Mouse (Mus musculus): ENCODE measurements around the gene Gsn.

Gsn gene

DNA sequence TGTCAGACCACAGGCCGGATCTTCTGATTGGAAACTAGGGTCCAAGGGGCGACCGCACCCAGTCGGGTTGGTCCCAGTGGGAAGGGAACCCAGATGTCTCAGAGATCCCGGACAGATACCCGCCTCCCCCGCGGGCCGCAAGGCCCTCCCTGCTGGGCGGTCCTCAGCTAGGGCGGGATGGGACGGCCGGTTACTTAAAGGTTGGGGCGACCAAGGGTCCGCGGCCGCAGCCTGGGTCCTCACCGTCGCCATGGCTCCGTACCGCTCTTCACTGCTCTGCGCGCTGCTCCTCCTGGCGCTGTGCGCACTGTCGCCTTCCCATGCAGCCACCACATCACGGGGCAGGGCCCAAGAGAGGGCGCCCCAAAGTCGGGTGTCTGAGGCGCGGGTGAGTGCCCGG lies 26.0 kb downstream of the Gsn start:
- no peak for DNase-seq

DNA sequence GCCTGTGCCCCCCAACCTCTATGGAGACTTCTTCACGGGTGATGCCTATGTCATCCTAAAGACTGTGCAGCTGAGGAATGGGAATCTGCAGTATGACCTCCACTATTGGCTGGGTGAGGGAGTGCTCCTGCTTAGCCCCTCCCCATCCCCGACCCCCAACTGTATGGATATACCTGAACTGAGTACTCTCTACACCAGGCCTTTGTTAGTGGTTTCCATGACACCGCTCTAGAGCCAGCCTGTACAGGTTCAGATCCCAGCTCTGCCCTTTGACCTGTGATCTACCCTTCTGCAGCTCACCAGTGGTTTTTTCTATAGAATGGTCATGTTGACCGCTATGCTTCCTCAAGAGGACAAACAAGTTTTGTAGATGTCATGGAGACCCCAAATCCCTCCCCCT lies 27.8 kb downstream of the Gsn start:
- no peak for DNase-seq

DNA sequence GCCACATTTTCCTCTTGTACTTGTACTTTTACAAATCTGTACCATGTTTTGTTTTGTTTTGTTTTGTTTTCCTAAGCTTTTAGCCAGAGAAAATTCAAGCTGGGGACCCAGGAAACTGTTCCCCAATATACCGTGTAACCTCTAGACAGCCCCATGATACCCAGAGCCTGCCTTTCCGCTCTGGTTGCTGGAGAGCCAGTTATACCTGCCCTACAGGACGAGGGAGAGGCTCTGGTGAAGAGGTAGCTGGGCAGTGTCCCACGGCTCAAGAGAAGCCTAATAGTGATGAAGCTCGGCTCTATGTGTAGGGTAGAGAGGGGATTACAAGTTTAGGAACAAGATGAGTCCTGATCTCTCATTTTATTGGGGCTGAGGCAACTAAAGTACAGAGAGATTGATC lies 29.0 kb downstream of the Gsn start:
- no peak for DNase-seq

DNA sequence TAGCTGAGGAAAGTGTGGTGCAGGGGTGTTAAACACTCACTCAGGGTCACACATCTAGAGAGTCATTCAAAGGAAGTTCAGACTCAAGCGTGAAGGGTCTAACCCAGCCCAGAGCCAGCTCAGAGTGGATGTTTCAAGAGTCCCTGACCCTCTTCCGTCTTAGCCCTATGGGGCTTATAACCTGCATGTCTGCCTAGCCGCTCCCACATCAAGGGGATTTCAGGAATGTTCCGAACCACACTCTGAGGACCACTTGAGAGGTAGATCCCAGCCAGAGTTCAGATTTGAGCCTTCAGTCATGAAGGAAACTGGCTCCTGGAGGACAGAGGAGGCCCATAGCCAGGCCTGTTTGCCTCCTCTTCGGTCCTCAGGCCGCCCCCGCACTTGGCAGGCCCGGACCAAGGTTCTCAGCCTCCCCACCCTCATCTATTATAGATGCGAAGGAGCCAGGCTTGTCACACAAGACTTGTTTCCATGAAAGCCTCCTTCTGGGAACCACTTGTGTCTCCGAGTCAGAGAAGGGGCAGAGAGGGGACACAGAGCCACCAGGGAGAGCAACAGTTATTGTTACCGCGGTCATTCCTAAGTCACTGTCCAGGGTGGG lies 30.9 kb downstream of the Gsn start:
- DNase-seq: no peak

DNA sequence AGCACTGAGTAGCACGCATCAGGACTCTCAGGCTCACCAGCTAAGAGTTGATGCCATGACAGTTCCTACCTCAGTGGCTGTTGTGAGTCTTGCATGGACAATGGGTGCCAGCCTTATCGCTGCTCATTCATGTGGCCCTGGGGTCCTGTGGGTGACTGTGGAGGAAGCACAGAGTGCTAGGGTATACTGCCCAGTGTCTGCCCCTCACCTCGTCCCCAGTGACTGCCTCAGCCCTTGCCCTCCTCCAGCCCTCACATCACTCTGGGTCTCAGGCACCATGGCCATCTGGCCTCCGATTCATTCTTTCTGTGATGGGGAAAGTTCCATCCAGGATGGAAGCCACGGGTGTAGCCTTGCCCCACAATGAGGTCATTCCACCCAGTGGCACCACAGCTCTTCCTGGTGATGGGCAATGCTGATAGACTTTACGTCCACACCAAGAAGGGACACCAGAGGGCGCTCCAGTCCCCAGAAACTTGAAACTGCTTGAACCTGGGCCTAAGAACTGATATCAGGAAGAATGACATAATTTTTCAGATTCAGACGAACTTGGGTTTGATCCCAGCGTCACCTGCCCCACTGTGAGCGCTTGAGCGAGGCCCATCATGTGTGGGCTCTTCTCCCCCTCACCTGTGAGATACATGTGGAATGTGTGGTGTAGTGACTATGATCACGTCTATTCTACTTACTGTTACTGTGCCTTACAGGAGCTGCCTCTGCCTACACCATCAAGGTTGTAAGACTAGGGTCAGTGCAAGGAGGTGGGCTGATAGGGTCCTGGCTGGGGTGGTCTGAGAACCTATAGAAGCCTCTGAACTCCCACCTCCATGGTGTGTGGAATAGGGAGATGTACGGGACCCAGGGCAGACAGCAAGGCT lies 32.8 kb downstream of the Gsn start:
- DNase-seq: peak; percentile 69

DNA sequence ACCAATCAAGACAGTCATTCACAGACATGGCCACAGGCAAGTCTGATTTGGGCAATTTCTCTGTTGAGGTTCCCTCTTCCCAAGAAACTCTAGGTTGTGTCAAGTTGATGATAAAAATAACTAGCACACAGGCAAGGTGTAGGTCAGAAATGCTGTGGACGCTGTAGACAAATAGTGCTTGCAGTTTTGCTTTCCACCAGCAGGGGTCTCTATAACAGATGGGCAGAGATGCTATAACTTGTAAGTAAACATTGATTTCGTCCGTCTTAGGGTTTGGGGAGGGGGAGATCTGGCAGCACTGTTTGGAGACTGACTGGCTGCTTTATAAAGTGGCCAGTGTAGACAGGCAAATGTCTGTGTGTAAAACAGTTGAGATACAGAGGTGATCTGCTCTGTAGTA lies 35.7 kb downstream of the Gsn start:
- DNase-seq: no peak

DNA sequence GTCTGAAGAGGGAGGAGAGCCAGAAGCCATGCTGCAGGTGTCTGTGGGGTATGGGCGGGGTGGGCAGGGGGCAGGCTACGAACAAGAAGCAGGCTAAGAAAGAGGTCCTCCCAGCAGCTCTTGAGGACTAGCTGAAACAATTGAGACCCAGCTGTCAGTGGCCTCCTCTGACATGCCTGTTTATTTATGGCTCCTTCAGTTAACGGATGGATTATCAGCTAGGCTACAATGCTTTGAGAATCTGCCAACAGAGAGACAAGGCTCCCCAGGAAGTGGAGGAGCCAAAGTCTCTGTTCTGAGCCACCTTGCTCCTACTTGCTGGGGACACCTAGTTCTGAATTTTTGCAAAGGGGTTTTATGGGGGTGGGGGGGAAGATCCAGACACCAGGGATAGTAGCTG lies 36.5 kb downstream of the Gsn start:
- DNase-seq: no peak

DNA sequence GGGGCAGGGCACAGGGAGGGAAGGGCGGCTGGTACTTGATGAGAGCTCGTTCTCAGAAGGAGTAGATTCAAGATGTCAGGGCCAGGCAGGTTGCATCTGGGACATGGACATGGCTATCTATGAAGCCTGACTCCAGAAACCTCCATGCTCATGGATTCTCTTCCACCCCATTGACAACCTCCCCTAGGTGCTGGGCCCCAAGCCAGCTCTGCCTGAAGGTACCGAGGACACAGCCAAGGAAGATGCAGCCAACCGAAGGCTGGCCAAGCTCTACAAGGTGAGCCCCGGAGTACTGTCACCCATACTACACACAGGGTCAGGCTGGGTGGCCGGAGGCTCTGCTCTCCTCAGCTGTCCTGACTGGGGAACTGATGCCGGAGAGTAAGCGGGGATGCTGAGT lies 37.1 kb downstream of the Gsn start:
- DNase-seq: no peak

DNA sequence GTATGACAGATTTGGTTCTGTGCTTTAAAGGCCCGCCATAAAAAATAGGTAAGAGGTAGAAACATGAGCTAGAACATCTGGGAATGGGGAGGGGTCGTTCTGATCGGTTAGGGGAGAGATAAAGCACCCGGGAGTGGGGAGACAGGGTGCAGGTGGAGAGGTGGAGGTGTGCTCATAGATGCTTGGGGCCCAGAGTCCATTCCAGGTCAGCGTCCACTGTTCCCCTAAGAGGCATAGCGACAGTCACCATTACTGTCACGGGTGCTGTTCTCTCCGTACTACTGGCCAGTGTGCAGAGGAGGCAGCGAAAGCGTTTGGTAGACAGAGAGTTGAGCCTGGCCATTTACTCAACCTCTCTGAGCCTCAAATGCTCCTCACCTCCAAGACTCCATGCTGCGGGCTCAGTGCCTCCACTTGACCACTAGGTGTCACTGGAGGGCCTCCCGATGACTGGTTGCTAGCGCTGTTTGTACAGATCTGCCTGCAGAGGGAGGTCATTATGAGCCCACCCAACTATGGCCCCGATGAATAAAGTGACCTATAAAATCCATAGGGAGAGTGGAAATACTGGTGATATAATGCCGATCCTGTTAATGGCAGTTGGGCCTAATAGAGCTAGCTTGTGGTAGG lies 41.6 kb downstream of the Gsn start:
- peak; percentile 62 for DNase-seq

DNA sequence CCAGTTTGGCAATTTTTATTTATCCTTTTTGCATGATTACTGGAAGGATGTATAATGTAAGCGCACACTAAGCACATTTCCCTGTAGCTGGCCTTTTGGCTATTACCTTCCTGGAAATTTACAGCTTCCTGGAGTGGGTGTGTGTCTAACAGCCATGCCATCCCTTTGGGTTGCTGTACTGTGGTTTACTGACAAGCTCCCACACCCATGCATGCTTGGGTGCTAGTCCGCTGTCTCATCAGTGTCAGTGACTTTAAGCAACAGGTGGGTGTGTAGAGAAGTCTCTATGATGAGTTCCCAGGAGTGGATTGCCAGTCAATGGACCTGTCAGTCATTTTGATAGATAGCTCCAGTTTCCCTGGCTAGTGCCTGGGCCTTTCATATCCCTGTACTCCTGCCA lies 43.3 kb downstream of the Gsn start:
- no peak for DNase-seq

DNA sequence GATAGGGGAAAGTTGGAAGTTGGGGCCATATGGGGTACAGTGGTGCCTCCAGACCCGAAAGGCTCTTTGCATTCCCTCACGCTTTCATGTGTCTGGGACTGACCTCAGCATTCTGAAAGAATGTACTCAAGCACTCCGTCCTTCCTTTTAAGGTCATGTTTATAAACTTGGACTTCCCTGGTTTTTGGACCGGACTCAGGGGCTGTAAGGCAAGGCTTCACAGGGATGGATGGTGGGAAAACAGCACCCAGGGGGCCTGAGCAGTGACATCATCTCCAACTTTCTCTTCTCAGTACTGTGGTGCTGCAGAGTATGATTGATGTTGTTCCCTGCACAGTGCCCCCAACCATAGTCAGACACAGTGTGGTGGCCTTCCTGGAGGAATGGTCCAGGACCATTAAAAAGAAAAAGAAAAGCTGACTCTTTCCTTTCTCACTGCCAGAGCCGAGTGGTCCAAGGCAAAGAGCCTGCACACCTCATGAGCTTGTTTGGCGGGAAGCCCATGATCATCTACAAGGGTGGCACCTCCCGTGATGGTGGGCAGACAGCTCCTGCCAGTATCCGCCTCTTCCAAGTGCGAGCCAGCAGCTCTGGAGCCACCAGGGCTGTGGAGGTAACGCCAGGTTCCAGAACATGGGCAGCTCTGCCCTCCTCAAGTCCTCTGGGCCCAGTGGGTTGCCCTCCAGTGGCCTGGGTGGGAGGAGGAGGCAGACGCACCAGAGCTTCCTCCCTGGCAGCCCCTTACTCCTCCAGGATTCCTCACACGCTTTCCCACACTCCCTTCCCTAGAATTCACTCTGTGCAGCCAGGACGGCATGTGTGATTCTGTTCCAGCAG lies 46.1 kb downstream of the Gsn start:
- DNase-seq: no peak

DNA sequence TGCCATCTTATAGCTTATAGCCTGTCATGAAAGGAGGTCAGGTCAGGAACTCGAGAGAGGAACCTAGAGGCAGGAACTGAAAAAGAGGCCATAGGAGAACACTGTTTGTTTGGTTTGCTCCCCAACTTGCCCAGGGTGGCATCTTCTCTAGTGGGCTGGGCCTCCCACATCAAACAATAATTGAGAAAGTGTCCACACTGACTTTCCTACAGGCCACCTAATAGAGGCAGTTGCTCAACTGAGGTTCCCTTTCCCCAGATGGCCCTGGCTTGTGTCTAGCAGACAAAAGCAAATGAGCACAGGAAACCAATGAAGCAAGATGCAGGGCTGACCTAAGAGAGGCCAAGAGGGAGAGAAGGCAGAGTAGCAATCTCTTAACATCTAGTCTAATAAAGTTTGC lies 52.0 kb downstream of the Gsn start:
- no peak for DNase-seq

DNA sequence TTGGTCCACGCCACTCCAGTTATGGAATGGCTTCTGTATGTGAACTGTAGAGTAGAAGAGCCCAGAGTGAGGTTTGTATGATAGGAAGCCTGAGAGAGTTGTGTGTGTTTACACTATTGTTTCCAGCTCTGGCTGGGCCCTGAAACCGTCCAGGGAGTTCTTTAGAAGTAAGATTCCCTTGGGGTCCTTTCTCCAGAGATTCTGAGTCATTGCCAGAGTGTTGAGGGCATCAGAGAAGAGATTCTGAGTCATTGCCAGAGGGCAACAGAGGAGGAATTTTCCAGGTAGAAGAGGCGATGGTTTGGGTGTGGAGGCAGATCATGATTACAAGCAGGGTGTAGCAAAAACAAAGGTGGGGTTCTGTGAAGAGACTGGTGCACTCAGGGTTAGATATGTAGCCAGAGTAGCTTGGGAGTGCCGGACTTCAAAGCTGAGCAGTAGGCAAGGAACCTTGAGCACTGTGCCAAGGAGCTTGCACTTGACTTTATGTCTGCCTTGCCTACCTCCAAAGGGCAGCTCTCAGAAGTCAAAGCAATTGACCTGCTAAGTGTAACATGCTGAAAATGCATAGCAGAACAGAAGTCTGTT lies 53.8 kb downstream of the Gsn start:
- DNase-seq: no peak

DNA sequence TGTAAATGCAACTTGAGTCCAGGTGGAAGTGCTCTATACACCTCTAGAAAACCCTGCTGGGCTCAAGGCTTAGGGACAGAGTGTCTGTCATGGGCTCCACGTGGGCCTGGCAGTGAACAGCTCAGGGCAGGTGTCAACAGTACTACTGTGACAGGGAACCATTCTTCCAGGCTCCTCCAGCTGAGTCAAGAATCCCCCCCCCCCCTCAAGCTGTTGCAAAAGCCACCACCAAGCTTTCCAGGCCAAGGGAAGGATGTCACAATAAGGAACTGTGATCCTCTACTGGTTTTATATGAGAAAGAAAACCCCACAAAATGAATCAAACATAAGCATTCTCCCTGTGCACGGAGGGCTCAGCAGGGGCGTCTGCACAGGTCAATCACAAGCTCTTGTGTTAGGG lies 58.1 kb downstream of the Gsn start:
- DNase-seq: no peak

DNA sequence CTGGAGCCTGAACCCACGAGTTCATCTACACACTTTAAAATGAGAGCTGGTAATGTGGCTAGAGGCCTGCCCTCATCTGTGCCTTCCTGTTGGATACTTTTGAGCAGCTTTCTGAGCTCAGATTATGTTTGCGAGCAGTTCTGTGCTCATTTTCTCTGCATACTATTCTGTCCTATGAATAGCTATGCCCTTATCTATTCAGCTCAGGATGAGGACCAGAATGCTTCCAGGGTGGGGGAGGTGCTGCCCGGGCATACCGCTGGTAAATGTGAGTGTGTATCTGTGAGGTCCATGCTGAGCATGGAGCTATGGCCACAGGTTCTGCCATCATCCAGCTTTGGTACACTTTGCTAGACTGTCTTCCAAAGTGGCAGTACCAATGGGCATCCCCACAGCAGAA lies 61.4 kb downstream of the Gsn start:
- no peak for DNase-seq

DNA sequence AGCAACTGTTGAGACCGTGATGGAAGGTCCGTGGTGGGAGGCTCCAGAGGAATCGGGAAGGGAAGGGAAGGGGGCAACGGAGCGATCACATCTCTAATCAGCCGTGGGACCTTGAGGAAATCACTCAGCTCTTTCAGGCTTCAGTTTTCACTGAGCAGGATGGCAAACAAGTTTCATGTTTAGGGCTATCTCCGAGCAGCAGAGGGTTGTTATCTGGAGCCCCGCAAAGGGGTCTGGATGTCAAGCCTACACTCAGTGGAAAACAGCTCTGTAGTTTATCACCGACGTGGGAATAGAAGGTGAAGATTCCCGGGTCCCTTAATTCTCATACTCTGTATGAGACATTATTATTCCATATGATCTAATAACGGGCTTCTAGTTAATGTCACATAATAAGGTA lies 62.2 kb downstream of the Gsn start:
- no peak for DNase-seq

DNA sequence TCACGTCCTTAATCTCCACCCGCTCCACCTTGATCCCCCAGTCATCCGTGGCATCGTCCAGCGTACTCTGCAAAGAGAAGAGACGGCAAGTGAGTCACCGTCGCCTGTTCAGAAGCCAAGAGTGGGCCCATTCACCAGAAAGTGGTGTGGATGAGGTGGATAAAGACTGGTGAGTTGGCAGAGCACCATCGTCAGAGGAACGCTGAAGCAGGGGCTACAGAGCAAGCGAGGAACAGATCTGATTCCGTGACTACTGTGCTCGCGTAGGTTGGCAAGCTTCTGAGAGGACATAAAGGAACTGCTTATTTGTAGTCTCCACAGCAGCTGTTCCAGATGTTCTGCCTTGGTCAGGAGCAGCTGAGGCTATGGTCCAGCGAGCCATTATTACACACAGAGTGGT lies 64.2 kb downstream of the Gsn start:
- no peak for DNase-seq

DNA sequence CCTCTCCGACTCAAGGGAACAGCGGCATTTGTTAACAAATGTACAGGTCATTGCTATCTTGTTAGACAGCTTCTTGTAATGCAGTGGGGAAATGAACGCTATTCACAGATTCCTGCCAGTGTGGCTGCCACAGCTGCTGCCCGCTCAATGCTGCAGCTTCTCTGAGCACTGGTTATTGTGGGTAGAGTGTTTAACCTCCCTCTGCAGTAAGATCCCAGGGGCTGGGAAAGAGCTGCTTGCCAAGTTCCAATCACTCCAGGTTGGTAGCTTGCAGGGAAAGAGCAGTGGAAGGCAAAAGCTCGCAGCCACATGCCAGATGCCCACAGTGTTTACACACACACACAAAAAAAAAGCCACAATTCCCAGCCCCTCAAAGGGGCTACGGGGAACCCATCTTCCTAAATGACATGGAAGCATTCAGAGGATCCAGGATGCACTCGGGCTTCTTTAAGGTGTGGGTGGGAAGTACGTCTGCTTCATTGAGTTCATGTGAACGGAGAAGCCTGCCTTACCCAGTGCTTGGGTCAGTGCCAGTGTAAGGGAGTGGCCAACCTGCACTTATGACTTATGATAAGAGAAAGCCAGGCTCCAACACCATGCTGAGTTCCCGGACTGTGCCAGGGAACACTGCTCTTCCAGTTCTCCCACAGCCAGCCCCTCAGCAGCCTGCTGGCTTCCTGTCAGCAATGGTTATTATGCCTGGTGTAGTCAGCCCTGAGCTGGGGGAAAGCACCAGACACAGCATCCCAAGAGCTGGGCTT lies 66.4 kb downstream of the Gsn start:
- DNase-seq: peak; percentile 6

DNA sequence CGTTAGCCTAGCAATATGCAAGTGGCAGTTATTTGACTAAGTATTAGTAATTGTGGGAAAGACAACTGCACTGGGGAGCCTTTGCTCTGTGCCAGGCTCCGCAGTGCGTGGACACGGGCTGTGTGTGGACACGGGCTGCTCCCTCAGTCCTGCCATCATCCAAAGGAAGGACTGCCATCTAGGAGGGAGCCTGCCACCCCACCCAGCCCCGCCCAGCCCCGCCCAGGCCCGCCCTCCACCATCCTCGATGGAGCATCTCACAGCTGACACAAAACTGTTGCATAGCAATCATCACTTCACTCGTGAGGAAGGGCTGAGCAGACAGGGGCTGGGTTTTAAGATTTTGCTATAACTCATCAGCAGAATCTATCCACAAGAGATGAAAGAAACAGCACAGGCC lies 69.8 kb downstream of the Gsn start:
- DNase-seq: no peak

DNA sequence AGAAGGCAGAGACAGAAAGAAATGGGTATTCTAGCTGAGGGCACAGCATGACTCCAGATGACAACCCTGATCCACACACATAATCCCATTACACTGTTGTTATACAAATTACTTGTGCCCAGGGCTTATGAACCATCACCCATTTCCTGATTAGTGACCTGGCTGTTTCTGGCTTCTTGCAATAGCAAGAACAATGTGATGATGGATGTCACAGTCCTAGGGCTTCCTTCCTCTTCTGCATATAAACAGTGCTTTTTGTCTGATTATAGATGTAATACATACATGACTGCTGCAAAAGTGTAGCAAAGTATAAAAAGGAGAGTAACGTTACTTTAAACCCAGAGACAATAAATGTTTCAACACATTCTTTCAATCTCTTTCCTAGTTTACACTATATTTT lies 70.8 kb downstream of the Gsn start:
- no peak for DNase-seq

DNA sequence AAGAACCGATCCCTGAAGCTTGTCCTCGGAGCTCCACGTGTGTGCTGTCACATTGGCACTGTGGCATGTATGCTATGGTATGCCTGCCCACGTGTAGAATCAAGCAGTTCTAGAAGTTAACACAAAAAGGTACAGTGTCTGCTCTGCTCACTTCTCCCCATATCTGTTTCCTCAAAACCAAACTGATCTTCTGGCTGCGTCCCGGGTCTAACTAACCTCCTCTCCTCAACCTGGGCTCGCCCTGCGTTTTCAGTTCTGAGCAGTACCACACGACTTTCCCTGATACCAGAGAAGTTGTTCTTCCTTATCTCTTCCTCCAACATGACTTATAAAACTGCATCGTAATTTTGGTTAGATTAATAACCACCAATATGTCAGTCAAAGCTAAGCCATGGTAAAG lies 71.4 kb downstream of the Gsn start:
- no peak for DNase-seq

DNA sequence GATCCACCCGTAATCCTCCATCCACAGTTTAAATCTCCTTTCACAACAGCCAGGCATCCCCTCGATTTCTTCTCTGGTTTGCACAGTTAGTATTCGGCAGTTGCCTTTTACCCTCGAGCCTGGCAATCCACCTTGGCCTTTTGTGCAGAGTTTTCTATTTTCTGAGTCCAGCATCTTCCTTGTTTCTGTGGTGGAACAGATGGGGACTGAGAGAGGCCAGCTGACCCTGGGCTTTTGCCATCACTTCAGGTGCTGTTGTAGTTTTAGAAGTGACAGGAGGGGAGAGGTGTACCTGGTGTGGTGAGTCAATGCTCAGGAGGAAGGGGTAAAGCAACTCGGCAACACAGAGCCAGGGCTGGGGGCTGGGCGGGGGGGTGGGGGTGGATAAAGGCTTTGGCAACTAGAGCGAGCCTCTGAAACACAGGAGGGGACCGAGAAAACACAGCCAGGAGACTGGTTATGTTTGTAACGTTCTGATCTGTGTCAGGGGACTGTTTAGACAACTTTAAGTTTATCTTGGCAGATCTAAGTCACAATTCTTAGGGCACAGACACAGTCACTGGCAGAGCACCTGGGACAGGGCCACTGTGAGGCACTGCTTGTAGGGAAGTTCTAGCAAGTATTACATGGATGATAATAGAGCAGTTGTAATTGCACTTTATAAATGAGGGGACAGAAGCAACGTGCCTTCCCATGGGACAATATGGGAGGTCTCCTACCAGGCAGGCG lies 72.0 kb downstream of the Gsn start:
- no peak for DNase-seq

All from layer of hippocampus, adult 9-11 months (tissue).